Mouse (Mus musculus) left cerebral cortex, adult 8-10 months (tissue): ENCODE measurements around the gene Klk5. TPM values are rescaled to one million over a fixed set of nuclear protein-coding genes. Genes with fewer than 3 reads are reported as not detected.
A peak's percentile ranks its signal among the peaks of the same experiment; 100 is the strongest.

Source experiments
- DNase-seq, 2 experiments: peaks; one replicate each; pipeline ENCODE4 v3.0.0; 2022; ENCODE audit warnings: low spot score in 2 of 2
- total RNA-seq, 4 experiments: library from RNA; stranded (reverse); gene quantifications; 2 replicates each; pipeline ENCODE4 v1.2.4; 2022

The Klk5 gene
- total RNA-seq, result not detected

- no peak for DNase-seq
Measured at GRCm38 (mm10) chr7:43841701-43842100, at the start of gene Klk5. TSS of gene Klk5 (plus strand) at chr7:43841971.

GRCm38 (mm10) chr7:43796355-43796754 lies 45.4 kb upstream of the Klk5 start:
- DNase-seq, result no peak

- no peak for DNase-seq
Measured at GRCm38 (mm10) chr7:43797333-43797769, 44.4 kb upstream of the Klk5 start, which contains the start of gene Klk8. TSS of gene Klk8 (plus strand) at chr7:43797577.

DNA sequence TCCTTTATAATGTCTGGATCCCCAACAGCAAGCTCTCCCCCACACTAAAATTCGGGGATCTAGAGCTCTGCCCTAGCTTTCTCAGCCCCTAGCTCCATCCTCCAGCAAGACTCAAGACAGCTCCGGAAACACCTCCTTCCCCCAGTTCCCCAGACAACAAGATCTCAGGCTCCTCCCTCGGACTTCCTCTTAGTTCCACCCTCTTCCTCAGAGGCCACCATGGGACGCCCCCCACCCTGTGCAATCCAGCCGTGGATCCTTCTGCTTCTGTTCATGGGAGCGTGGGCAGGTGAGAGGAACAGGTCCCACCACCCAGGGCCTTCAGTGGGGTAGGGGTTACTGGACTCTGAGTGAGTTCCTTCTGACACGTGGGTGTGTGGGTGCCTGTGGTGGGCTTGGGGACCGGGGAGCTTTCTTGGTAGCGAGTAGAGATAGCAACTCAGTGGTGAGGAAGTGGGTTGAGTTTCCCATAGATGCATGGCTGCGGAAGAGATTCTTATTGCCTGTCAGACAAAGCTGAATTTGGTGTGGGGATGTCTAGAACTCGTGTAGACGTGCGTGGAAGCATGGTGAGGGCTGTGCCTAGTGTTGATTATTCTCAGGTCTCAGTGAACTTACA lies 43.8 kb upstream of the Klk5 start:
- no peak for DNase-seq

GRCm38 (mm10) chr7:43799876-43800275 lies 41.9 kb upstream of the Klk5 start:
- no peak for DNase-seq

DNA sequence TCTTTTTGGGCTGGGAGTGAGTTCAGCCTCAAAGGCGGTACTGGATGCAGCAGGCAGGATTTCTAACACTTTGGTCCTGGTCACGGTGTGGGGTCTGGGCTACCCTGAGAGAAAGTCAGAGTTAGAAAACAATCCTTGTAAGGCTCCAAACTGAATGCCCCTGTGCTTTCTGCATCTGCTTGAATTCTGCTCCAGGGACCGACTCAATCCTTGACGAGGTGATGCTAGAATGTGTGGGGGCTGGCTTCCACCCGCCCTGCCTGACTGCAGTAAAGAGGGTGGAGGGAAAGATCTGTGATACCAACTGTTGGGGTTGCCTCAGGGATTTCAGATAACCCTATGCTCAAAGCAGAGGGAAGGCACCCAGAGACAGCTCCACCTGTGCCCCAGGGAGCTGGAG lies 30.8 kb upstream of the Klk5 start, which contains the start of gene Klk7:
Gene Klk7, plus strand, starts transcription at position 301 of the 400 bp plus-strand sequence.
- DNase-seq, result no peak

DNA sequence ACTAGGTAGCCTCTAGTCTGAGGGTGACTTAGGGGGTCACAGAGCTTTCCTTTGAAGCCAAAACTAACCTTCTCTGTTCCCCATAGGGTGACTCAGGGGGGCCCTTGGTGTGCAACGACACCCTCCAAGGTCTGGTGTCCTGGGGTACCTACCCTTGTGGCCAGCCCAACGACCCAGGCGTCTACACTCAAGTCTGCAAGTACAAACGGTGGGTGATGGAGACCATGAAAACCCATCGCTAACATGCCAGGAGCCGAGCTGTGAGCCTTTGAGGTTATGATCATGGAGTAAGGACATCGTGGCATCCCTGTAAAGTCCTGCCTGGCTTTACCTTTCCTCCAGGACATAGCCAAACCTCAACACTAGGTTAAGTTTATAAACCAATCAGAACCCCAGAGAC lies 26.6 kb upstream of the Klk5 start:
- no peak for DNase-seq

GRCm38 (mm10) chr7:43816746-43817145 lies 25.0 kb upstream of the Klk5 start:
- no peak for DNase-seq

- no peak for DNase-seq
Measured at GRCm38 (mm10) chr7:43821581-43821980, 20.2 kb upstream of the Klk5 start.

- no peak for DNase-seq
Measured at GRCm38 (mm10) chr7:43824199-43824598, 17.6 kb upstream of the Klk5 start, which contains the start of gene Klk6. TSS of gene Klk6 (plus strand) at chr7:43824499.

GRCm38 (mm10) chr7:43826056-43826455 lies 15.7 kb upstream of the Klk5 start:
- no peak for DNase-seq

DNA sequence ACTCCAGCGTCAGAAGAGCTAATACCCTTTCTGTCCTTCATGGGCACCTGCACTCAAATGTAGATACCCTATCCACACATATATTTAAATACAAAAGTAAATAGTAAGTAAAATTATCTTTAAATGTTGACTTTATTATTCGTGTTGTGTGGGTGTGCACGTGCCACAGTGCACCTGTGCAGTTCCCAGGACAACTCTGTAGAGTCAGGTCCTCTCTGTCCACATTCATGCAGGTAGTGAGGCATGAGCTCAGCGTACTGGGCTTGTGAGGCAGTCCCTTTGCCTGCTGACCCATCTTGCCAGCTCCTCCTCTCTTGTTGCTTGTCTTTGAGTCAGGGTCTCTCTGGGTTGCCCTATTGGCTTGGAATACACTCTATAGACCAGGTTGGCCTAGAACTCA lies 14.1 kb upstream of the Klk5 start:
- DNase-seq, result no peak

GRCm38 (mm10) chr7:43829006-43829405 lies 12.8 kb upstream of the Klk5 start:
- no peak for DNase-seq

GRCm38 (mm10) chr7:43843801-43844200 lies 2.0 kb downstream of the Klk5 start:
- DNase-seq, result no peak

DNA sequence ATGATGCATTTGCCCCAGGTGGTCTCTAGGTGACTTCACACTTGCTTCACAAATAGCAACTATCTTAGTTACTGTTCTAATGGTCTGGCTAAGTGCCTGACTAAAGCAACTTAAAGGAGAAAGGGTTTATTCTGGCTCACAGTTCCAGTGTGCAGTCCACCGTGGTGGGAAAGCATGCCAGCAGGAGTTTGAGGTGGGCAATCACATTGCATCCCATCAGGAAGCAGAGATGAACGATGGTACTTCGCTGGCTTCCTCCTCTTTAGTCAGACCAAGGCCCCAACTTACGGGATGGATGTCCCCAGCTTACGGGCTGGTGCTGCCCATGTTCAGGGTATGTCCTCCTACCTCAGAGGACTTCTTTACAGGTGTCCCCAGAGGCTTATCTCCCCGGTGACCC lies 9.8 kb downstream of the Klk5 start:
- no peak for DNase-seq

- DNase-seq, result no peak
Measured at GRCm38 (mm10) chr7:43854642-43855380, 13.0 kb downstream of the Klk5 start.

GRCm38 (mm10) chr7:43855709-43856108 lies 13.9 kb downstream of the Klk5 start:
- DNase-seq, result no peak

- no peak for DNase-seq
Measured at GRCm38 (mm10) chr7:43856307-43856706, 14.5 kb downstream of the Klk5 start.

DNA sequence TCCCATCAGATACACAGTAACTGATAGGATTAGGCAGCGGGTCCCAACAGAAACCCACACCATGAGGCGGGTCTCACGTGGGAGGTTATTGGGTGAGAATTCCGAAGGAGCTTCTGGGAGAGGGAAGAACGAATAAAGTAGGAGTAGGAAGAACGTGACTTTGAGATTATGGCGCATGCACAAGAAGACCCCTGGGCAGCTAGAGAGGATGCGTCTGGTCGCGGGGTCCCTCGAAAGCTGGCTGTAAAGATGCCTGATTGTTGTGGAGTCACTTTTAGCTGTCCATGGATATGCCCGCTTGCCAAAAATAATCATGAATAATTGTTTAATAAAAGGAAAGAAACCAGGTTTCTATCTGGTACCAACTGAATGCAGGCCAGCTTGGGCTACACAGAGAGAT lies 15.7 kb downstream of the Klk5 start:
- DNase-seq, result no peak

DNA sequence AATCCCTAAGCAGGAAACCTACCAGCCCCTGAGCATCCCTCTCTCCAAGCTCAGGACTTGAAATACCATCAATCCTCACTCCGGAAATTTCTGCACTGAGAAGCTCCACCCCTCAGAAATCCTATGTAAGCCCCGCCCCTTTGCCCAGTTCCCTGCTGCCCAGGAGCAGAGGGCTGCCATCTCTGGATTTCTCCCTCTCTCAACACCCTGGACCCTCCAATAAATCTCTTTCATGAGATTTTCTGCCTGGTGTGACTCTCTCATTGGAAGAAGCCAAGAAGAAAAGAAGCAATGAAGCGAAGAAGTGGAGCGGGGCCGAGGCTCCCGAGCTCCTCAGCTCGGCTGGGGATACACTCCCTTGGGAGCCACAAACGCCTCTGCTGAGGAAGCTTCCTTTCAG lies 18.6 kb downstream of the Klk5 start:
- no peak for DNase-seq

DNA sequence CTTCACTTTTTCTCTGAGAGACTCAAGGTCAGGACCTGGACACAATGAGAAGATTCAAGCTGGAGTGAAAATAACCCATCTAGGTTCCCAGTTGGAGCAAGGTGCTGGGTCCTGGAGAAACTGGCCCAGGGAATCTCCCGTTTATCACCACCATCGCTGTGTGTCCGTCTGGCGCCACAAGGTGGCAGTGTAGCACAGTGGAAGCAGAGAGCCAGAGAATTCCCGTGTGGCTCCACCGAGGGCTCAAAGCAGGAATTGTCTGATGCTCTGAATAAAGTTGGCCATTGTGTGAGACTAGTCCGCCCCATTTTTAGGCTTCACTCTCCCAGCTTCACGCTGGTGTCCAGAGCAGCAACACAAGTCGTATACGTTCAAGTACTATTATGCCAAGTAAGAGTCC lies 31.5 kb downstream of the Klk5 start:
- peak; percentile 14 to 66 for DNase-seq

GRCm38 (mm10) chr7:43873674-43874073 lies 31.9 kb downstream of the Klk5 start:
- no peak for DNase-seq

DNA sequence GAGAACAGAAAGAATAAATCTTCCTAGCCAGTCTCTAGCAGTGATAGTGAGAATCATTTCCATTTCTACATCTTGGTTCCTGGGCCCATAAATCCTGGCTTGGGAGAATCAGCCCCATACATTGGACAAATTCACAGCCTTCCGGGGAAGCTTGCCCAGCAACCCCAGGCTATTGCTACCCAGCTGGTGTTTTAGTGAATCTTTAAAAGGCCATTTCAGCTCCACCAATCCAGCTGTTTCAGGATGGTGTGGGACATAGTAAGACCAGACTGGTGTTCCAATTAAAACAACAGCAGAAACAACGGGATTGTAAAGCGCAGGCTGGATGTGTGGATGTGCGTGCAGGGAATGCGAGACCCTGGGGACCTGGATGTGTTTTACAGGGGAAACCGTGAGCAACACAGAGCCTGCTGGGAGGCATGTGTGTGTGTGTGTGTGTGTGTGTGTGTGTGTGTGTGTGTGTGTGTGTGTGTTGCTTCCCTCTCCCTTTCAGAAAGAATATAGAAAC lies 33.2 kb downstream of the Klk5 start:
- no peak for DNase-seq
